Mouse (Mus musculus): ENCODE measurements around the gene Ttc27.

DNA sequence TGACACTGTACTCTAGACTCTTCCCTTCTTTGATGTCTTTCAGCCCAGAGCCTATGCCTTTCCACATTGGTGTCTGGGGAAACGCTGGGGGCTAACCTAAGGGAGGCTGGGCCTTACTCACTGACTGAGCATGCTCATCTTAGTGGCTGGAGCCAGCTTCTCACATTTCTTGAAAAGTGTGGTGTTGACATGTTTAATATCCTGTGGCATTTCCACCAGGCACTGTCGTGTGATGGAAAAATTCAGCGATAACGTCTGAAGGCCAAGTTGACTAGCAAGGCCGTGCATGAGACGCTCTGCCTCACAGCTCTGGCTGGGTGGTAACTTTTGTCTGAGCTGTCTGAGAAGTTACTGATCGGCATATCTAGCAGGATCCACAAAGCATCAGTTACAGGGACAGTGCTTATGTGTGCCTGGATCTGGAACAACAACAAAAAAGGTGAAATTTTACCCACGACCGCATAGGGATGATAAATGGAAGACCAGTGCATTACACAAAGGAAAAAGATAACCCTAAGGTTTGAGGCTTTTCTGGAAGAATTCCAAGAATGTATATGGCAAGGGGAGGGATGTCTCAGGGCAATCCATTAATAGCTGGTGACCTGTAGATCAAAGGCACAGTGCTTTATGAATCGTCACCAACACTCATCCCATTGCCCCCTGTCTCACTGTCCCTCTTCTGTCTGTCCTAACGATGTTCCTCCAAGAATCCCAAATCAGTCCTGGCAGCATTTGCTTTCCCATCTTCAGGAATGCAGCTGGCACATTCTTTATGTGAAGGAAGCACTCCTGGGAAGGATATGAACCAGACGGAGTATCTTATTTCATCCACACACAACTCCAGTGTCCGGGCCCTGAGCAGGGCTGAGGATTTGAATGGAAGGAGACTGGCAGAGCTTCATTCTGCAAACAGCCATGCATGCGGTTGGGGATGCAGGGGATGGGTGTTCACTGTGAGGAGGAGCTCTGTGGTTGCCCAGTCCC is 152.9 kb downstream of the Ttc27 start:
- TF ChIP-seq CTCF (IDR thresholded peaks at IDR 0.05; ENCODE audit: control insufficient read depth, insufficient read depth, insufficient read length) (no peak), MYOD1 (IDR thresholded peaks at IDR 0.05; ENCODE audit: control insufficient read depth, insufficient read length, low read depth) (peak; percentile 27), CEBPB (IDR thresholded peaks at IDR 0.05; ENCODE audit: low read depth) (no peak), USF1 (IDR thresholded peaks at IDR 0.05; ENCODE audit: low read depth) (no peak), MAX (IDR thresholded peaks at IDR 0.05) (peak; percentile 37), MYOG (IDR thresholded peaks at IDR 0.05; ENCODE audit: control insufficient read depth, extremely low read depth, insufficient read length) (no peak), FOSL1 (IDR thresholded peaks at IDR 0.05; ENCODE audit: insufficient read depth, low read length, poor library complexity, severe bottlenecking) (peak; percentile 15)

Measured in C2C12 (cell line).